Comparison of ENCODE assay signal across 8 mouse cellular contexts in the genomic region with DNA sequence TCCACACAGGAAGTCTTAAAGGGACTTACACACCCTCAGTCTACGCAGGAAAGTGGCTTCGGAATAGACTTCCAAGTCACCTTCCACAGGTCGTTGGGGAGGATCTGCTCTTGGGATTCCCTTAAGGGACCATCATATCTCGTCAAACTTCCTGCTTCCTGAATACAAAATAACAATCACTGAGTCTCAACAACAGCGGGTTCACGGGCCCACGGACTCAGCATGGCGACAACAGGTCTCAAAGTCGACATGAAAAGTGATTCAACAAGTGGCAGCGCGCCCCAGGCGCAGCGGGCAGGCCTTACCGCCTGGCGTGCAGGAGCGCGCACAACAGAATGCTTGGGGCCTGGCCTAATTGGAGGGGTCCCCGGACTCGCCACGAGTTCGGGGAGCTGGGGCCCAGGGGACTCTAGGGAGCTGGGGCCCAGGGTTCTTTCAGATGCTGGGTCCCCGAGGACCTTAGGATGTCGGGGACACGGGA. TPM values are rescaled to one million over a fixed set of nuclear protein-coding genes. Genes with fewer than 3 reads are reported as not detected.
DNase-seq lines count a peak whose midpoint lies in the region; ATAC-seq lines count a peak whose summit lies in the region.

No protein-coding gene starts in this region.

- H3K9ac ChIP-seq in forebrain, embryonic 14.5 days (ENCODE audit: low read length) = peak overlapping the region; percentile 68
- H3K9ac ChIP-seq in hindbrain, embryonic 12.5 days = peak overlapping the region; percentile 80
- H3K9ac ChIP-seq in stomach, embryonic 16.5 days (ENCODE audit: low read length) = peak overlapping the region; percentile 89

- under 1% methylated on average over 24 of the region's 24 CpGs for WGBS in forebrain, embryonic 14.5 days
- WGBS in hindbrain, embryonic 12.5 days = 0% methylated on average over 24 of the region's 24 CpGs
- under 1% methylated on average over 24 of the region's 24 CpGs for whole genome bisulfite sequencing in limb, embryonic 10.5 days
- under 1% methylated on average over 24 of the region's 24 CpGs for WGBS in stomach, embryonic 16.5 days

- DNase-seq in layer of hippocampus, adult 18-20 months (ENCODE audit: low spot score in 2 of 2) = peak; percentile 19 to 58
- DNase-seq in layer of hippocampus, postnatal 36 days = no peak
- peak; percentile 11 to 46 for DNase-seq in adrenal gland, postnatal 4 days (ENCODE audit: low spot score in 2 of 2)
- DNase-seq in forebrain, embryonic 14.5 days (ENCODE audit: low spot score) = peak; percentile 62
- peak; percentile 78 for DNase-seq in limb, embryonic 10.5 days (ENCODE audit: low spot score)
- peak; percentile 63 for DNase-seq in mesoderm, embryonic 11.5 days (ENCODE audit: low read depth, low spot score)

- peaks cover 15% of the 10 kb centered on the region for H3K4me1 ChIP-seq in forebrain, embryonic 14.5 days (ENCODE audit: control insufficient read depth, insufficient read depth, low read length)
- peaks cover 18% of the 10 kb centered on the region for H3K4me1 ChIP-seq in hindbrain, embryonic 12.5 days
- H3K4me1 ChIP-seq in limb, embryonic 10.5 days = peaks cover 26% of the 10 kb centered on the region
- H3K4me1 ChIP-seq in stomach, embryonic 16.5 days (ENCODE audit: control insufficient read depth, insufficient read depth, low read length) = peaks cover 18% of the 10 kb centered on the region

- H3K27me3 ChIP-seq in forebrain, embryonic 14.5 days (replicated peaks; ENCODE audit: control insufficient read depth, insufficient read depth, low read length) = no peaks in the 10 kb centered on the region
- H3K27me3 ChIP-seq in hindbrain, embryonic 12.5 days = no peaks in the 10 kb centered on the region
- no peaks in the 10 kb centered on the region for H3K27me3 ChIP-seq in limb, embryonic 10.5 days (ENCODE audit: low read depth, poor library complexity, severe bottlenecking)
- no peaks in the 10 kb centered on the region for H3K27me3 ChIP-seq in stomach, embryonic 16.5 days (ENCODE audit: control insufficient read depth, insufficient read depth, low read length)

- no peaks in the 10 kb centered on the region for H3K36me3 ChIP-seq in forebrain, embryonic 14.5 days (ENCODE audit: control insufficient read depth, insufficient read depth, low read length)
- no peaks in the 10 kb centered on the region for H3K36me3 ChIP-seq in hindbrain, embryonic 12.5 days
- H3K36me3 ChIP-seq in limb, embryonic 10.5 days = peaks cover 15% of the 10 kb centered on the region; the same call in 1 of the 2 replicates
- no peaks in the 10 kb centered on the region for H3K36me3 ChIP-seq in stomach, embryonic 16.5 days (ENCODE audit: control insufficient read depth, insufficient read depth, low read length)

- no peak for ATAC-seq in forebrain, embryonic 14.5 days
- no peak; the same call in 1 of the 2 replicates for ATAC-seq in hindbrain, embryonic 12.5 days (ENCODE audit: low FRiP score)
- no peak; the same call in 1 of the 2 replicates for ATAC-seq in stomach, embryonic 16.5 days (ENCODE audit: insufficient read depth, low FRiP score)

- peak overlapping the region; percentile 71 for H3K4me3 ChIP-seq in forebrain, embryonic 14.5 days (ENCODE audit: low read depth, low read length)
- peak overlapping the region; percentile 83 for H3K4me3 ChIP-seq in hindbrain, embryonic 12.5 days
- peak overlapping the region; percentile 76 for H3K4me3 ChIP-seq in limb, embryonic 10.5 days
- peak overlapping the region; percentile 95 for H3K4me3 ChIP-seq in stomach, embryonic 16.5 days (replicated peaks; ENCODE audit: low read length)

- peak overlapping the region; percentile 91 for H3K4me2 ChIP-seq in forebrain, embryonic 14.5 days (ENCODE audit: low read length)
- H3K4me2 ChIP-seq in hindbrain, embryonic 12.5 days (replicated peaks) = peak overlapping the region; percentile 90
- peak overlapping the region; percentile 86 for H3K4me2 ChIP-seq in stomach, embryonic 16.5 days (ENCODE audit: low read depth, low read length)

- H3K9me3 ChIP-seq in forebrain, embryonic 14.5 days (replicated peaks; ENCODE audit: control insufficient read depth, low read length) = no peaks in the 10 kb centered on the region
- no peaks in the 10 kb centered on the region for H3K9me3 ChIP-seq in hindbrain, embryonic 12.5 days (replicated peaks)
- H3K9me3 ChIP-seq in limb, embryonic 10.5 days (replicated peaks) = no peaks in the 10 kb centered on the region
- H3K9me3 ChIP-seq in stomach, embryonic 16.5 days (replicated peaks; ENCODE audit: control insufficient read depth, low read length) = no peaks in the 10 kb centered on the region

- H3K27ac ChIP-seq in forebrain, embryonic 14.5 days (ENCODE audit: low read depth, low read length) = peak overlapping the region; percentile 79
- peak overlapping the region; percentile 86 for H3K27ac ChIP-seq in hindbrain, embryonic 12.5 days
- peak overlapping the region; percentile 91 for H3K27ac ChIP-seq in limb, embryonic 10.5 days
- peak overlapping the region; percentile 93 for H3K27ac ChIP-seq in stomach, embryonic 16.5 days (ENCODE audit: low read length)

RNA-seq across cellular contexts. Expression of a gene that starts 0.6 kb away (rescaled TPM):
- 10 to 100 TPM; 24.7 to 27.3 TPM for total RNA-seq in layer of hippocampus, adult 18-20 months (2021)
- total RNA-seq in layer of hippocampus, postnatal 36 days (2021) = 10 to 100 TPM; 28.6 to 32.0 TPM
- 10 to 100 TPM; 29.5 to 29.7 TPM for total RNA-seq in adrenal gland, postnatal 4 days (2021)
- polyA plus RNA-seq in forebrain, embryonic 14.5 days (2014; fragmentation: Nextera tagmentation; extraction: Ambion mirVana) = 46.3 and 46.9 TPM in 2 replicates
- polyA plus RNA-seq in hindbrain, embryonic 12.5 days (2016; fragmentation: Nextera tagmentation; extraction: Ambion mirVana) = 42.3 and 50.8 TPM in 2 replicates
- polyA plus RNA-seq in limb, embryonic 10.5 days (2016; fragmentation: Nextera tagmentation; extraction: Ambion mirVana) = 78.8 and 81.4 TPM in 2 replicates
- 50.3 and 53.3 TPM in 2 replicates for polyA plus RNA-seq in stomach, embryonic 16.5 days (2015; fragmentation: Nextera tagmentation; extraction: Ambion mirVana)

RNA-seq across cellular contexts. Expression of a gene that starts 0.9 kb away (rescaled TPM):
- total RNA-seq in layer of hippocampus, adult 18-20 months (2021) = under 1 TPM; 0.56 to 0.77 TPM
- 1 to 10 TPM in 1 of 2 experiments, under 1 TPM in 1; 0.70 to 1.3 TPM for total RNA-seq in layer of hippocampus, postnatal 36 days (2021)
- 1 to 10 TPM in 1 of 2 experiments, under 1 TPM in 1; 0.56 to 1.1 TPM for total RNA-seq in adrenal gland, postnatal 4 days (2021)
- 0.45 and 0.48 TPM in 2 replicates for polyA plus RNA-seq in forebrain, embryonic 14.5 days (2014; fragmentation: Nextera tagmentation; extraction: Ambion mirVana)
- 0.35 and 1.3 TPM in 2 replicates for polyA plus RNA-seq in hindbrain, embryonic 12.5 days (2016; fragmentation: Nextera tagmentation; extraction: Ambion mirVana)
- polyA plus RNA-seq in limb, embryonic 10.5 days (2016; fragmentation: Nextera tagmentation; extraction: Ambion mirVana) = 0.30 and 0.91 TPM in 2 replicates
- polyA plus RNA-seq in stomach, embryonic 16.5 days (2015; fragmentation: Nextera tagmentation; extraction: Ambion mirVana) = 0.27 and 0.51 TPM in 2 replicates

RNA-seq across cellular contexts. Expression of a gene that starts 23.5 kb away (rescaled TPM):
- 10 to 100 TPM; 19.5 to 21.0 TPM for total RNA-seq in layer of hippocampus, adult 18-20 months (2021)
- 10 to 100 TPM; 21.0 to 21.1 TPM for total RNA-seq in layer of hippocampus, postnatal 36 days (2021)
- 10 to 100 TPM; 65.7 to 71.6 TPM for total RNA-seq in adrenal gland, postnatal 4 days (2021)
- polyA plus RNA-seq in forebrain, embryonic 14.5 days (2014; fragmentation: Nextera tagmentation; extraction: Ambion mirVana) = 154 and 159 TPM in 2 replicates
- polyA plus RNA-seq in hindbrain, embryonic 12.5 days (2016; fragmentation: Nextera tagmentation; extraction: Ambion mirVana) = 182 and 186 TPM in 2 replicates
- 340 and 345 TPM in 2 replicates for polyA plus RNA-seq in limb, embryonic 10.5 days (2016; fragmentation: Nextera tagmentation; extraction: Ambion mirVana)
- 174 and 190 TPM in 2 replicates for polyA plus RNA-seq in stomach, embryonic 16.5 days (2015; fragmentation: Nextera tagmentation; extraction: Ambion mirVana)

RNA-seq across cellular contexts. Expression of a gene that starts 29.1 kb away (rescaled TPM):
- total RNA-seq in layer of hippocampus, adult 18-20 months (2021) = 1 to 10 TPM; 3.2 to 3.3 TPM
- total RNA-seq in layer of hippocampus, postnatal 36 days (2021) = 1 to 10 TPM; 3.8 to 5.2 TPM
- 10 to 100 TPM; 47.4 to 49.1 TPM for total RNA-seq in adrenal gland, postnatal 4 days (2021)
- 94.5 and 98.2 TPM in 2 replicates for polyA plus RNA-seq in forebrain, embryonic 14.5 days (2014; fragmentation: Nextera tagmentation; extraction: Ambion mirVana)
- 161 TPM in 2 replicates for polyA plus RNA-seq in hindbrain, embryonic 12.5 days (2016; fragmentation: Nextera tagmentation; extraction: Ambion mirVana)
- 323 and 325 TPM in 2 replicates for polyA plus RNA-seq in limb, embryonic 10.5 days (2016; fragmentation: Nextera tagmentation; extraction: Ambion mirVana)
- 137 and 145 TPM in 2 replicates for polyA plus RNA-seq in stomach, embryonic 16.5 days (2015; fragmentation: Nextera tagmentation; extraction: Ambion mirVana)

RNA-seq across cellular contexts. Expression of a gene that starts 29.4 kb away (rescaled TPM):
- total RNA-seq in layer of hippocampus, adult 18-20 months (2021) = 10 to 100 TPM; 22.6 to 23.4 TPM
- 10 to 100 TPM; 23.0 to 25.6 TPM for total RNA-seq in layer of hippocampus, postnatal 36 days (2021)
- 10 to 100 TPM; 20.2 to 21.8 TPM for total RNA-seq in adrenal gland, postnatal 4 days (2021)
- polyA plus RNA-seq in forebrain, embryonic 14.5 days (2014; fragmentation: Nextera tagmentation; extraction: Ambion mirVana) = 35.8 and 39.5 TPM in 2 replicates
- polyA plus RNA-seq in hindbrain, embryonic 12.5 days (2016; fragmentation: Nextera tagmentation; extraction: Ambion mirVana) = 33.3 and 33.8 TPM in 2 replicates
- 40.5 and 47.2 TPM in 2 replicates for polyA plus RNA-seq in limb, embryonic 10.5 days (2016; fragmentation: Nextera tagmentation; extraction: Ambion mirVana)
- polyA plus RNA-seq in stomach, embryonic 16.5 days (2015; fragmentation: Nextera tagmentation; extraction: Ambion mirVana) = 34.0 and 40.6 TPM in 2 replicates

Comparison
In these comparisons a context has a peak if more than half of its experiments do, and no peak if none do; other contexts are left out.
1. DNase-seq: peak in layer of hippocampus, adult 18-20 months (2 of 2), adrenal gland, postnatal 4 days (2 of 2), forebrain, embryonic 14.5 days (single experiment), limb, embryonic 10.5 days (single experiment) and mesoderm, embryonic 11.5 days (single experiment); none in layer of hippocampus, postnatal 36 days (0 of 2).
2. Peak in every context shown above with its lines, with median percentiles within 50 percentile points of each other: H3K27ac ChIP-seq, H3K4me2 ChIP-seq, H3K4me3 ChIP-seq and H3K9ac ChIP-seq.